Mouse (Mus musculus) common myeloid progenitor, adult 5-6 weeks (primary cell): Measurements from ENCODE around the gene R3hdm4. TPM values are rescaled to one million over a fixed set of nuclear protein-coding genes. Genes with fewer than 3 reads are reported as not detected.

ENCODE experiments used
- ATAC-seq: replicated peaks from 2 replicates; pipeline ENCODE4 v1.8.0; 2016; ENCODE audit warnings: low read depth, mild to moderate bottlenecking, moderate TSS enrichment, inconsistent platforms; ENCODE audit not compliant: poor library complexity, severe bottlenecking
- total RNA-seq: library from RNA; stranded (forward); fragments of 200-1000, 187-1606 nt; gene quantifications from 2 replicates; pipeline ENCODE4 v1.2.3, GENCODE M21; 2017

Gene R3hdm4
- total RNA-seq, 1 experiment from 2014 or later, result 50.7 TPM

DNA sequence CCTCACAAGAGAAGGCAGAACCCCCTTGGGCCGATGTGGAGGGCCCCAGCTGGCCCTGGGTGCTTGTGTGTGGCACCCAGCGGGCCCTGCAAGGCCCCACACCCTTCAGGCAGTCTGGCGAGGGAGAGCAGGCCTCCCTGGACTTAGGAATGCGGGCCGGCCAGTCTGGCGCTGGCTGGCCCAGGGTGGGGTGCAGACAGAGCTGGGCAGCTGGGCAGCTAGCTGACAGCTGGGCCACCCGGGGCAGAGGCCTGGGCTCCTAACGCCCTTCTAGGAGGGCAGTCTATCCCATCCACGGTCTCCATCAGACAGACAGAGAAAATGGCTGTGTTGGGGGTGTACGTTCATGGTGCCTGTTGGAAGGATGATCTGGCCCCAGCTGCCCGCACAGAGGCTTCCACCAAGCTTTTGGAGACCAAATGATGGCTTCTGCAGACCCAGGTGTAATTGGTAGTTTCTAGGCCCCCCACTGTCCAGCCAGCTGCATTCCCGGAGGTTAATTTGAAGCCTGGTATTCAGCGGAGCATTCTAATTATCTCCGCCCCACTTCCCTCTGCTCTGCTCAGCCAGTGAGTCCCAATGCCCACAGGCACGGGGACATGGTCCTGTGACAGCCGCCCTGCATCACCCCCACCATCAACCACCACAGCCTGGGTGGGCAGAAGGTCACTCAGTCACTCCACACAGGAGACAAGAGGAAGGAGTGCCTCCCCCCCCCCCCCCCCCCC is 24.7 kb upstream of the R3hdm4 start:
- ATAC-seq, result no peak

DNA sequence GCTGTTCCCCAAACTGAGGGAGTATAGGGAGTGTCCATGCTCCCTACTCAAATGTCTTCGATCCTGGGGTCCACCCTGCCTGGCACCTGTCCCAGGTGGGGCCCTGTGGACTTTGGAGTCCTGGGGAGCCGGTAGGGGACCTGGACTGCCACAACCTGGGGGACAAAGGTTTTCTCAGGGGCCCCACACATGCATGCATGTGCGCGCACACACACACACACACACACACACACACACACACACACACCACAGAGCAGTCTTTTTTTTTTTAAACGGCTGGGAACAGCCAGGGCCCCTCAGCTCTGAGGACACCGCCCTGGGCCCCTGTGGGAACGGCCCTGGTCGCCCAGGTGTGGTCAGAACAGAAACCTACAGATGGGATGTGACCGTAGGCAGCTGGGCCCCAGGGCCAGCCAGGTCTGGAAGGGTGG is 22.5 kb upstream of the R3hdm4 start:
- no peak for ATAC-seq

DNA sequence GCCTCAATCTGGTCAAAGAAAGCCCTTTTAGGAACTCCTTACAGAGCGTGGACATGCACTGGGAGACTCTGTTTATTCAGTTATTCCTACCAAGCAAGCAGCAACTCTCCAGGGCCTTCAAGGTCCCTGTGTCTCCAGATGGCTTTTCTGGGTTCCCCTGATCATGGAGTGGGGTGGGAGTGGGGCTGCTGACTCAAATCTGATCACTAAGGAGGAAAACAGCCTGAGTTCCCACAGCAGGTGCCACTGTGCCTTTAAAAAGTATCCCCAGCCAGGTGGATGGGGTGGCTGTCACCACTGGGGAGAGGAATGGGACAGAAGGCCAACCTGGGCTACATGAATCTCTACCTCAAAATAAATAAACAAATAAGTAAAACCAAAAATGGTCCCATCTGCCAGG is 22.0 kb upstream of the R3hdm4 start:
- no peak for ATAC-seq

DNA sequence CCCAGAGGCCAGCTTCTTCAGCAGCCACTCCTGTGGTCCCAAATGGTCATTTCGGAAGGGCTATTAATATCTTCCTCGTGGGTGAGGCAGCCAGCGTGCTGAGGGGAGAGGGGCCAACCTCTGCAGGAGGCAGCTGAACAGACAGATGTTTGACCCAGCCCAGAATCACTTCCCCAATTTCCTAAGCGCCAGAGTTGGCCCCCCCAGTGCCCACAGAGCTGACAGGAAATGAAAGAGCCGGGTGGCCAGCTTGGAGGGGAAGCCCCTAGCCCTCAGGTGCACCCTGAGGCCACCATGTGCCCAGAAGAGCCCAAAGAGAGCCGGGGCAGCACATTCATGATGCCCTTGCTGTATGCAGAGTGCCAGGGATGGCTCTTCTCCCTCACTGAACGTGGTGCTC is 19.7 kb upstream of the R3hdm4 start:
- peak; percentile 53 for ATAC-seq

DNA sequence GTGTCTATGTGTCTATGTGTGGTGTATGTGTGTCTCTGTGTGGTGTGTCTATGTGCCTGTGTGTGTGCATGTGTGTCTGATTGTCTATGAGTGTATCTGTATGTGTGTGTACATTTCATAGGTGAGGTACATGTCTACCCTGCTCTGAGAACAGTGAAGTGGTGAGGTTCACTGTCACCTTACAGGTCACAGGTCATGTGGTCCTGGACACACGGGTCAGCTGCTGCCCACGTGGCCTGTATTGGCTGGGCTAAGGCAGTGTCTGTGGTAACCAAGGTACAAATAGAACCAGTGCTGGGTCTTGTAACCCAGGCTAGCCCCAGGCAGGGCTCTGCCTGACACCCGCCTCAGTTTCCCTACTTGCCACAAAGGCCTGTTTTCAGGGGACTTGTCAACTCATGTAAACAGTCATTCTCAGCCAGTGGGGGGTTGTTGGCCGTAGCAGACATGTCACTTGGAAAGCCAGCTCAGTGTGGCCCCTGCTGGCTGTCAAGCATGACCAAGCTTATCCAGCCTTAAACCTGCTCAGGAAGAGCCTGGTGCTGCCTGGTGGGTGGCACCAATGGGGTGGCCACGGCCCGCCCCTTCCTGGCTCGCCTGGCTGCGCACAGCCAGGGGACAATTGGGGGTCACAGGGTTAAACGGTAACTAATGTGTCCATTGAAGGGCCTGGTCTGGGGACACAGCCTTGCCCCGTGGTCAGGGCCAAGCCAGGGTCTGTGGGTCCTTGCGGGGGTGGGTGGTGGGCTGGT is 16.9 kb upstream of the R3hdm4 start:
- peak; percentile 23; the same call in 1 of the 2 replicates for ATAC-seq

DNA sequence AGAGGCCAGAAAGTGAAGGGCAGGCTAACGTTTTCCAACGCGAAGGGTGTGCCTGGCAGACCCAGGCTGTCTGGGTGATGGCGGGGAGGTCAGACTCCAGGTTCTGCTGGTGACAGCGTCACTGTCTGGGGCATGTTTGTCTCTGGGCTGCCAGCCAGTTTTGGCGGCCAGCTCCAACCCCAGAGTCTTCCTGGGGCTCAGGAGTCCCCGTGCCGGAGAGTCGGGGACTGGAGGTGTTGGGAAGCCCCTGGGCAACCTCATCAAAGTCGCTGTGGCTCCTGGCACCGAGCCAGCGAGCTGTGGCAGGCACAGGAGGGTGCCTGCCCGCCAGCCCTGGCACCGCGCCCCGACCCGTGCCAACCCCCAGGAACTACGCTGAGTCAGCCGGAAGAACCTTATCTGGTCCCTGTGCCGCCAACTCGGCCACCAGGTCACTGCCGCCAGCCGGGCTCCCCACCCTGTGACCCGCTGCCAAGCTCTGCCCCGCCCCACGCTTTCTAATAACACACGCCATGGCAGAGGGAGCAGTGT is 16.0 kb upstream of the R3hdm4 start:
- peak; percentile 67 for ATAC-seq

DNA sequence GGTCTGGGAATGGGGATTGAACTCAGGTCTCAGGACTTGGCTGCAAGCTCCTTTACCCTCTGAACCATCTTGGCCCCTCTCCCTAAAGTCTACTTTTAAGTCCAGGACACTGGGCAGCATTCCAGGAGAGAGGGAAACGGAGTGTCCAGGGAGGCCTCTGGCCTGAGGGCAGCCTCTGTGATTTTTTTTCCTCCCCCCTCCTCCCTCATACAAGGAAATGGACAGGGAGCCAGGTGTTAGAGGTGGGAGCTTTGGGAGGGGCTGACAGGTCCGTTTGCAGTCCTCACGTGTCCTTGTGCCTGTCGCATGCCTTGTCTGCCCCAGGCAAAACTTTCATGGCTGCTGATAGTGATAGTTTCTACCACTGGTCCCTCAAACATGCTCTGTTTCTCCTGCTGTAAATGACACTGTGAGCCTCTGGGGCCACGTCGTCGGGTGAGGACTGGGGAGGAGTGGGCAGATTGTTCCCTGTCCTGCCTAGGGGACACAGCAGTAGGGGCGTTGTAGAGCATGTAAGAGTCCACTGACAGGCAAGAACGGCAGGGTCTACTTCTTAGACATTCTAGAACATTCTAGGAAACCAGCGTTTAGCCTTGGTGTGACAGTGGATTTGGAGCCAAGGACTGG is 15.4 kb upstream of the R3hdm4 start:
- ATAC-seq, result peak; percentile 1; the same call in 1 of the 2 replicates

DNA sequence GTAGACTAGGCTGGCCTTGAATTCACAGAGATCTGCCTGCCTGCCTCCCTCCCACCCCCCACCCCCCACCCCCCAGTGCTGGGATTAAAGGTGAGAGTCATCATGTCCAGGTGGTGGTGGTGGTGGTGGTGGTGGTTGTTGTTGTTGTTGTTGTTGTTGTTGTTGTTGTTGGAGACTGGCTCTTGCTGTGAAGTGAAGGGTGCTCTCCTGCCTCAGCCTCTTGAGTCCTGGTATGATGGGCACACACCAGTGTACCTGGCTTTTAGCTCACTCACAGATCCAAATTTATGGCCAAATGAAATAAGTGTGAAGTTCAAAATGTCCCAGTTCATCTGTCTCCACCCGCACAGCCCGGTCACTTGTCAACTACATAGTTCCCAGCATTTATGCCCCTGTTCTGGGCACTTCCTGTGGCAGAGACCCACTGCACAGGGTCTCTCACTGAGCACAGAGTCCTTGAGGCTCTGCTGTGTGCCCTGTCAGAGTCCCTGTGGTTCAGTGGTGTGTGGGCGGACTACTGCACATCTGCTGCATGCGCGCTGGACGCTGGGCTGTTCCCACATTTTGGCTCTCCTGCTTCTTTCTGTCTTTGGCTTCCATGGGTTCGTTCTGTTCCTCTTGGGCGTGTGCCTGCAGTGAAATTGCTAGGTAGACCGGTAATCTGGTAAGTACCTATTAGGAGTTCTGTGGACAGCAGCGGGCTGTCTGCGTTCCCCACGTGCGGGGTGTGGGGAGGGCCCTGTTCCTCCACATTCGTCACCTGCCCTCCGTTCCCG is 14.0 kb upstream of the R3hdm4 start:
- ATAC-seq, result no peak

DNA sequence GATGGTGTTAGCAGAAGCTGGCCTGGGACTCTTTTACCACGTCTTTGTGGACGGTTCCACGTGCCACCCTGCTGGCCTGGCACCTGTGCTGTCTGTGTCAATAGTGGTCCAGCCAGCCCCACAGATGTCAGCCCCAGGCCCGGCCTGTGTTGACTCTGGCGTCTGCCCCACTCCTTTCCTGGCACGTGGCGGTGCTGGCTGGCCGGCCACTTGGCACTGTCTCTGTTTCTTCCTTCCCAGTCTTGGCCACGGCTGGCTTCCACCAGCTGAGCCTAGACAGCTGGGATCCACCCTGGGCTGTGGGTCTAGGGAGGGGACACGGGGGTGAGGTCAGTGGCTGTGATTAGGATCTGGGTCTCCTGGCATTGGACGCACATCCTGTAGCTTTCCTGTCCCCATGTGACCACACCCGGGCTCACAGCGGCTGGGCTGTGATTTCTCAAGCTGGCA is 13.3 kb upstream of the R3hdm4 start:
- no peak for ATAC-seq

DNA sequence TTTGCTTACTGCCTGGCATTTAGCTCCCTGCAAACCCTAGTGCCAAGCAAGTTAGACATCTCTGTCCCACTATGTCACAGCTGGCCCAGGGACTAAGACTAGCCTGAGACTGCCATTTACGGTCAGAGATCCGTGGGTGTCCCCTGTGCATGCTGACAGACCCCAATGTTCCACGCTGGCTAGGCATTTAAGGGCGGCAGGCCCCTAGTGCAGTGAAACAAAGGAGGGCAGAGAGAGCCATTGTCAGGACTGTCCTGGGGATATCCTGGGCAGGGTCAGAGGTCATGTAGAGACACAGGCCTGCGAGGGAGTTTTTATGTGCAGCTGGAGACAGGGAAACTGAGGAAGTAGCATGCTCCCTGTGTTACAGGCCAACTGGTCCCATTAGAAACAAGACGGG is 12.9 kb upstream of the R3hdm4 start:
- ATAC-seq, result no peak

DNA sequence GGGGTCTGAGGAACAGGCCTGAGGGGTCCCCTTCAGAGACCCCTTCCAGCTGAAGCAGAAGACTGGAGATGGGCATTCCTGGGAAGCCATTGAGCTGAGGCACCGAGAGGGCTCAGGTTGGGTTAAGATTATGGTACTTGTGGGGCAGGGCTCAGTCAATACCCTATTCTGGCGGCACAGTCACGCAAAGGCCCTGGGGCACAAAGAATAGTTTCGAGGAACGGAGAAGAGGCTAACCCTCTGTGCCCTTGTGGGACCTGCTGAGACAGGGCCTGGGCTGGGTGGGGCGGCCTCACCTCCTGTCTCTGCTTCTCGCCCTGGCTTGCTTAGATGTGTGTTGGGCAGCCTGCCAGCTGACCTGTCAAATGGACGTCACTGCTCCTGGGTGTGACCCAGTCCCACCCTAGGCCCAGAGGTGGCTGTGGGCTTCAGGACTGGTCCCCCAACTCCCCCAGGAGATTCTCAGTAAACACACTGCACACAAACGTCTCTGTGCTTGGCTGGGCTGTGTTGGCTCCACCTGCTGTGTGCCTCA is 12.2 kb upstream of the R3hdm4 start:
- ATAC-seq, result no peak

DNA sequence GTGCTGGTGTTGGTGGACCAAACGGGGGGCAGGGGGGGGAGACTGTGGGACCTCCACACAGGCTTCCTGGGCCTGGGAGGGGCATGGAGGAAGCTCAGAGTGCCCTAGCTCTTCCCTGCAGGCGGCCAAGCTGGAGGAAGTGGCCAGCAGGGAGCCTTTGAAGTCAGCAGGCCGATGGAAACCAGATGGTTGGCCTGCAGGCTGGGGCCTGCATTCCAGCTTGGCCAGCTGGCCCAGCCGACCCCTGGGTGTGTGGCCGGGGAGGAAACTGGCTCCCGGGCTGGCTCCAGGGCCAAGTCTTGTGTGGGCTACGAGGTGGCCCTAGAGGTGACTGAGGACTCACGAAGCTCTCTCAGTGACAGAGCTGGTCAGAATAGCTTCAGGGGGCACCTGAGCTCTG is 11.7 kb upstream of the R3hdm4 start:
- ATAC-seq, result no peak

DNA sequence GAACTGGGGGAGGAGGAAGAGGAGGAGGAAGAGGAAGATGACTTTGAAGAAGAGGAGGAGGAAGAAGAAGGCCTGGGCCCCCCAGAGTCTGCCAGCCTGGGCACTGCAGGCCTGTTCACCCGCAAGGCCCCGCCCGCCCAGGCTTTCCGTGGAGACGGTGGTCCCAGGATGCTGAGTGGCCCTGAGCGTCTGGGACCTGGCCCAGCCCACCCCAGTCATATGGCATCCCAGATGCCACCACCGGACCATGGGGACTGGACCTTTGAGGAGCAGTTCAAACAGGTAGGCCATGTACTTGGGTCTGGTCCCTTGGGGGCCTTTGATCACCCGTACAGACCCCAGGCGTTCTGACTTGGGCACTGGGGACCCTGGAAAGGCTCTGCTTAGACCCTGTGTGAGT is 10.8 kb upstream of the R3hdm4 start:
- ATAC-seq, result no peak

DNA sequence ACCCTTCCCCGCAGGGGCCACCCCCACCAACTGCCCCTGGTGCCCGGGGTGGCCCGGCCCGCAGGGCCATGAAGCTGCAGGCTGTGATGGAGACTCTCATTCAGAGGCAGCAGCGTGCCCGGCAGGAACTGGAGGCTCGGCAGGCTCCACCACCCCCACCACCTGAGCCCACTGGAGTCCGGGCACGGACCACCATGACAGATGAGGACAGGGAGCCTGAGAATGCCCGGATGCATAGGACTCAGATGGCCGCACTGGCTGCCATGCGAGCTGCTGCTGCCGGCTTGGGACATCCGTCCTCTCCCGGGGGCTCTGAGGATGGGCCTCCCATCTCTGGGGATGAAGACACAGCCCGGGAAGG is 9.8 kb upstream of the R3hdm4 start:
- ATAC-seq, result no peak

DNA sequence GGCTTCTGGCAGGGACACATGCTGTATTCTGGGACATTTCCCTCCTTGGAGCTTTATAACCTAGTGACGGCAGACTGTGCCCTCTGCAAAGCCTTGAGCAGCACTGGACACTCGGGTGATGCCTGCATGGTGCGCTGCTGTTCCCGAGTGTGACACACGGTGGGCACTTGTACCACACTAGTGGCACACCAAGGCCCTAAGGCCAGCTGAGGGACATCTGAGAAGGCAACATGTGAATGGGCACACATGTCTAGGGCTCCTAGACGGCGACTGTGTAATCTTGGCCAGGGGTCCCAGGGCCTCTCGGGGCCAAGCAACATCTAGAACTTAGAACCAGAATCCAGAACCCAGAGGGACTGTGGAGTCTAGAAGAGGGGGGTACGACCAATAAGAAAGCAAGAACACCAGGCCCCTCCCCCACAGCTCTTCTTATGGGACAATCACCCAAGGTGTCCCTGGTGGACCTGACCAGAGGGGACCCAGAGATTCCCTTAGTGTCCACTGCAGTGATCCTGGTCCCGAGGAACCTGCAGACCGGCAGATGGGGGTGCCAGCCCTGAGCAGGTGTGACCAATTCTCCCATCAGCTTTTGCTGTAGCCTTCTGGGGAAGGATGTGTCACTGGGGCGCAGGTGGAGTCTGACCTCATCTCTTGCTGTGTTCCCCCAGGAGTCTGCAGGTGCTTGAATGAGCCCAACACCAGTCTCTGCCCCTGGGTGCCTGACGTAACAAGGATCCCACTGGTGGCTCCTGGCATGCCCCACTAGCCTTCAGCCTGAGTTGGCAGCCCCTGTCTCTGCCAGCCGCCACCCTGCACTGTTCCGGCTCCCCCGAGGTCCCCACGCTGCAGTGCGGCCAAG is 9.2 kb upstream of the R3hdm4 start:
- no peak for ATAC-seq

DNA sequence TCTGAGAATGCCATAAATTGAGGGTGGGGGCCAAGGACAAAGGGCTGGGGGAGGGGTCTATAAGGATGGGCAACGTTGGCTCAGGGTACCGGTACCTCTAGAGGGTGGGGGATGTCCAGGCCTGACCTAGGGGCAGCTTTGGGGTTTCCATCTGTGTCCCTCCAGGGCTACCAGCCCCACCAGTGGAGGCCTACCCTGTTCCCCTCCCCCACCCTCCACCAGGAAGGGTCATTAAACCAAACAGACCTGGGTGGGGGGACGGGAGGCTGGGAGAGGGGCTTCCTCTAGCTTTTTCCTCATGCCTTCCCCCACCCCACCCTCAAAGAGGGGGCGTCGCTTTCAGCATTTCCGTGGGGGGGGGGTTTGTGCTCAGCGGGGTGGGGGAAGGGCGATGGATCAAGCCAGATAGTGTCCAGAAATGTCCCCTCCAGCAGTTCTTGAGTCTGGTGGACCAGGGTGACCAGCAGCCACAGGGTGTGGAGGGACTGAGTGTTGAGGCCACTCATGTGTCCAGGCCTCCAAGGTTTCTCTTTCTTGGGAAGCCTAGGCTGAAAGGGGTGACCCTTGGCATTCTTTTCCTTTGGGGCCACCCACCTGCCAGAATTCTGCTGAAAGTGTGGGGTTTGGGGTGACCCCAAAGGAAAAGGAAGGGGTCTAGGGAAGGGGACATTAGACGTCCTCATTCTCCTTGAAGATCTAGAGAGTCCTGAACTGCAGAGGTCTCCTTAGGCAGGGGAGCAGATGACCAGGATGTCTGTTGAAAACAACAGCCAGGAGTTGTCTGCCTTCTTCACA is 8.1 kb upstream of the R3hdm4 start:
- no peak for ATAC-seq

DNA sequence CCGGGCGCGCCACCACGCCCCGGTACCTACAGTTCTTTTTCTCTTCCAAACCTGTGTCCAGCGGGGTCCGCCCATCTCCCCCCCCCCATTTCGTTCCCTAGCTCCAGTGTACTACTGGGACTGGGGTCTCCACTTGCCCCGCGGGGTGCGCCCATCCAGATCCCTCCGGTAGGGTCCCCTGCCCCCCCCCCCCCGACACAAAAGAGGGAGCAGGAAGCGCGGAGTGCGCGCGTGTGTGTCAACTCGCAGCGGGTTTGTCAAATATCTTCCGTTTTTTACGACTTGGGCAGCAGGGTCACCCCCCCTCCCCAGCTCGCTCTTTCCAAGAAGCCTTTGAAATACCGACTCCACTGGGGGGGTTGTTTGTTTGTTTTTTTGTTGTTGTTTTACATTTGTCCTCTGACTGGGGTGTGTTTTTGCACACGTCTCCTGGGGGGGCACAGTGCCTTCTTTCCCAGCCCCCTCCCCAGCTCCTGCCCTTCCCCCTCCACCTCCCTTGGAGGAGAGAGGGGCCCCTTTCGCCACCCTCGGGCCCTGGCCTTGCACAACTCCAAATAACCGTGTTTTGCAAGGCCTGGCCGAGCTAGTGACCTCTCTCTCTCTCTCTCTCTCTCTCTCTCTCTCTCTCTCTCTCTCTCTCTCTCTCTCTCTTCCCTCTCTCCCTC is 7.2 kb upstream of the R3hdm4 start:
- ATAC-seq, result 0 out of 2 replicates have a peak, but pooled peaks have one; percentile 12
